Mouse (Mus musculus) testis, adult 2 months (tissue): ENCODE measurements at regions not wholly inside any gene's neighbourhood (a gene's known extent, or its start where the extent isn't known, plus 50 kb on each side); places are given as distances from the start of the nearest gene placed in this dataset.

ENCODE experiments used
- CTCF ChIP-seq: fragments of 200-500 bp; IDR thresholded peaks from 2 replicates; pipeline ENCODE4 v1.5.1; 2012; ENCODE audit warnings: low read depth, mild to moderate bottlenecking, inconsistent platforms, low read length, moderate library complexity; ENCODE audit not compliant: control insufficient read depth, insufficient read depth, insufficient replicate concordance
- POLR2A ChIP-seq: fragments of 200-500 bp; IDR thresholded peaks from 2 replicates; pipeline ENCODE4 v1.6.1; 2012; ENCODE audit warnings: low read depth, mild to moderate bottlenecking, inconsistent platforms, low read length, moderate library complexity; ENCODE audit not compliant: control insufficient read depth

GRCm38 (mm10) chr10:26577087-26577486, 176.1 kb upstream of the Arhgap18 start:
- TF ChIP-seq CTCF: no peak
- no peak for TF ChIP-seq POLR2A
